Mouse (Mus musculus) MEL (cell line): ENCODE measurements at regions not wholly inside any gene's neighbourhood (a gene's known extent, or its start where the extent isn't known, plus 50 kb on each side); places are given as distances from the start of the nearest gene placed in this dataset.

ENCODE experiments used
- DNase-seq: peaks from one replicate; pipeline ENCODE4 v3.0.0; 2011; ENCODE audit warnings: low read depth, low spot score
- H3K27ac ChIP-seq: 2 replicates; pipeline ENCODE4 v1.5.1; 2012; ENCODE audit warnings: low read depth, mild to moderate bottlenecking, control low read depth, low read length, moderate library complexity; ENCODE audit not compliant: control insufficient read depth
- H3K27me3 ChIP-seq, 2 experiments: fragments of 150-350 bp in 1 of 2; sonication (generic) in 1 of 2; 2 replicates each; pipeline ENCODE4 v1.6.1; 2012; ENCODE audit warnings: low read length in 2 of 2, mild to moderate bottlenecking in 2 of 2, improper control_type of control experiment in 1 of 2, moderate library complexity in 1 of 2; ENCODE audit not compliant: insufficient read depth in 2 of 2, control insufficient read depth in 1 of 2
- H3K36me3 ChIP-seq, 2 experiments: 2 replicates each; pipeline ENCODE4 v1.6.1; 2012 to 2014; ENCODE audit warnings: low read length in 2 of 2, improper control_type of control experiment in 1 of 2, inconsistent platforms in 1 of 2, mild to moderate bottlenecking in 1 of 2; ENCODE audit not compliant: insufficient read depth in 2 of 2, control insufficient read depth in 1 of 2
- H3K4me1 ChIP-seq, 2 experiments: fragments of 150-350 bp in 1 of 2; sonication (generic) in 1 of 2; 2 replicates each; pipeline ENCODE4 v1.6.1; 2012; ENCODE audit warnings: low read length in 2 of 2, improper control_type of control experiment in 1 of 2, mild to moderate bottlenecking in 1 of 2; ENCODE audit not compliant: insufficient read depth in 2 of 2, control insufficient read depth in 1 of 2
- H3K4me3 ChIP-seq, 2 experiments: fragments of 150-350 bp in 1 of 2; sonication (generic) in 1 of 2; 2 replicates each; pipeline ENCODE4 v1.5.1; 2012; ENCODE audit warnings: low read depth in 2 of 2, low read length in 2 of 2, mild to moderate bottlenecking in 2 of 2, moderate library complexity in 2 of 2, control low read depth in 1 of 2, improper control_type of control experiment in 1 of 2; ENCODE audit not compliant: control insufficient read depth in 1 of 2, insufficient read depth in 1 of 2
- H3K79me2 ChIP-seq: 2 replicates; pipeline ENCODE4 v1.6.1; 2012; ENCODE audit warnings: mild to moderate bottlenecking, low read length, moderate library complexity; ENCODE audit not compliant: control insufficient read depth, poor library complexity, insufficient read depth
- H3K9ac ChIP-seq: 2 replicates; pipeline ENCODE4 v1.6.1; 2012; ENCODE audit warnings: low read depth, mild to moderate bottlenecking, control low read depth, low read length, moderate library complexity; ENCODE audit not compliant: control insufficient read depth, poor library complexity, severe bottlenecking
- H3K9me3 ChIP-seq: fragments of 150-350 bp; sonication (generic); replicated peaks from 2 replicates; pipeline ENCODE4 v1.6.1; 2012; ENCODE audit warnings: mild to moderate bottlenecking, low read length, improper control_type of control experiment, moderate library complexity; ENCODE audit not compliant: insufficient read depth
- CHD2 ChIP-seq: IDR thresholded peaks from 2 replicates; pipeline ENCODE4 v1.6.1; 2011; ENCODE audit warnings: low read length, improper control_type of control experiment
- E2F4 ChIP-seq: IDR thresholded peaks from 2 replicates; pipeline ENCODE4 v1.6.1; 2011; ENCODE audit warnings: low read depth, low read length, improper control_type of control experiment, borderline replicate concordance
- EP300 ChIP-seq, 2 experiments: IDR thresholded peaks; 2 replicates each; pipeline ENCODE4 v1.6.1; 2011; ENCODE audit warnings: improper control_type of control experiment in 2 of 2, low read length in 2 of 2, low read depth in 1 of 2, mild to moderate bottlenecking in 1 of 2
- GATA1 ChIP-seq: IDR thresholded peaks from 2 replicates; pipeline ENCODE4 v1.6.1; 2011; ENCODE audit warnings: low read depth, low read length, improper control_type of control experiment
- KAT2A ChIP-seq: conservative IDR thresholded peaks from 2 replicates; pipeline ENCODE4 v1.6.1; 2012; ENCODE audit warnings: low read depth, low read length, improper control_type of control experiment, inconsistent platforms
- MAFK ChIP-seq: IDR thresholded peaks from 2 replicates; pipeline ENCODE4 v1.6.1; 2011; ENCODE audit warnings: low read depth, mild to moderate bottlenecking, low read length, improper control_type of control experiment, borderline replicate concordance
- MAX ChIP-seq: IDR thresholded peaks from 2 replicates; pipeline ENCODE4 v1.6.1; 2011; ENCODE audit warnings: low read length, improper control_type of control experiment
- MAZ ChIP-seq: IDR thresholded peaks from 2 replicates; pipeline ENCODE4 v1.6.1; 2012; ENCODE audit warnings: low read depth, mild to moderate bottlenecking, inconsistent platforms, low read length, improper control_type of control experiment
- MEF2A ChIP-seq: IDR thresholded peaks from 2 replicates; pipeline ENCODE4 v1.6.1; 2014; ENCODE audit warnings: low read depth, mild to moderate bottlenecking, inconsistent platforms, low read length, improper control_type of control experiment; ENCODE audit not compliant: poor library complexity, insufficient replicate concordance, severe bottlenecking; ENCODE audit errors: extremely low read depth
- MXI1 ChIP-seq: IDR thresholded peaks from 2 replicates; pipeline ENCODE4 v1.6.1; 2011; ENCODE audit warnings: mild to moderate bottlenecking, low read depth, low read length, improper control_type of control experiment
- MYB ChIP-seq: IDR thresholded peaks from 2 replicates; pipeline ENCODE4 v1.6.1; 2011; ENCODE audit warnings: mild to moderate bottlenecking, low read depth, low read length, improper control_type of control experiment
- RAD21 ChIP-seq: IDR thresholded peaks from 2 replicates; pipeline ENCODE4 v1.6.1; 2011; ENCODE audit warnings: mild to moderate bottlenecking, low read depth, low read length, improper control_type of control experiment
- RCOR1 ChIP-seq: IDR thresholded peaks from 2 replicates; pipeline ENCODE4 v1.6.1; 2012; ENCODE audit warnings: low read depth, mild to moderate bottlenecking, inconsistent platforms, low read length, improper control_type of control experiment
- SMC3 ChIP-seq: IDR thresholded peaks from 2 replicates; pipeline ENCODE4 v1.6.1; 2011; ENCODE audit warnings: low read depth, low read length, improper control_type of control experiment
- TAL1 ChIP-seq: IDR thresholded peaks from 2 replicates; pipeline ENCODE4 v1.6.1; 2012; ENCODE audit warnings: mild to moderate bottlenecking, inconsistent platforms, low read length, moderate library complexity, mixed read lengths
- ZC3H11A ChIP-seq: IDR thresholded peaks from 2 replicates; pipeline ENCODE4 v1.6.1; 2012; ENCODE audit warnings: low read depth, mild to moderate bottlenecking, inconsistent platforms, low read length, improper control_type of control experiment
- ZKSCAN1 ChIP-seq: IDR thresholded peaks from 2 replicates; pipeline ENCODE4 v1.6.1; 2012; ENCODE audit warnings: low read depth, mild to moderate bottlenecking, inconsistent platforms, low read length, improper control_type of control experiment, moderate library complexity

DNA sequence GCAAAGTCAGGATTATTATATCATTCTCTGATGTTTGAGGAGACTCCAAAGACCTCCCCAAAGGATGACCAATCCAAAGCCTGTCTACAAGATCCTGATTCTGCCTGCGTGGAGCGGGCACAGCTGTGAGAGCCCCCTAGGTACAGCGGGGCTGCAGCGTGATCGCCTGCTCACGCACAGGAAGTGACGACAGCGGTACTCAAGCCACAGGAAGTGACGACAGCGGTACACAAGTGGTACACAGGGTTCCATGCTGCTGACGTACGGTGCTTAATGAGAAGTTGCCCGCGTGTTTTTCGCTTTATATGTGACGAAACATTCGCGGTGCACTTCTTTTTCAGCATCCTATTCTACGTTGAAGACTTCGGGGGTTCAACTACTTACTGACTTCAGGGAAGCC lies 116.9 kb upstream of the Rtl1 start:
- no peak overlapping the region for H3K4me3 ChIP-seq
- TF ChIP-seq MAFK (no peak), EP300 (IDR thresholded peaks at IDR 0.05; ENCODE audit: low read depth in 1 of 2, low read length in 2 of 2) (no peak), SMC3 (no peak)
- no peak for DNase-seq
- H3K27ac ChIP-seq: no peak overlapping the region
- H3K79me2 ChIP-seq: no peaks in the 10 kb centered on the region
- H3K27me3 ChIP-seq: no peaks in the 10 kb centered on the region
- H3K9me3 ChIP-seq: no peaks in the 10 kb centered on the region
- no peak overlapping the region for H3K9ac ChIP-seq
- no peaks in the 10 kb centered on the region for H3K36me3 ChIP-seq
- no peaks in the 10 kb centered on the region for H3K4me1 ChIP-seq

DNA sequence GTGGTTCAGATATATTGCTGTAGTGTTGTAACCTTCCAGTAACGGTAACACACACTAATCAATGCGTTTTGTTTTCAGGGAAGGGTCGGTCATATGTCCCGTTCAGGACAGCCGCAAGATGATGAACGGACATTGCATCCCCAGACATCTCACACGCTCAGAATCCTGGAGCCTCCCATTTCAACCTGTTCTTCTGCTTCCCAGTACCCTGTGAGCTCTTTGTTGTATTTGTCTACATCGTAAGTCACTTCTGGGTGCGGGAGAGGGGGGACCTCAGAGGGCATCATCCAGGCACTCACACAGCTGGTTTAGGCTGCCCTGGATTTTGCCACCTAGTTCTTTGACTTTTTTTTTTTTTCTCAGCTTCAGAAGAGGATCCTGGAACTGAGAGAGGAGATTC lies 117.9 kb upstream of the Rtl1 start:
- Histone ChIP-seq H3K36me3 (no peaks in the 10 kb centered on the region), H3K9ac (no peak overlapping the region), H3K79me2 (no peaks in the 10 kb centered on the region), H3K4me1 (no peaks in the 10 kb centered on the region), H3K4me3 (no peak overlapping the region), H3K27ac (no peak overlapping the region), H3K27me3 (no peaks in the 10 kb centered on the region), H3K9me3 (no peaks in the 10 kb centered on the region)
- no peak for DNase-seq
- no peak for TF ChIP-seq MAX
- no peak for TF ChIP-seq KAT2A
- TF ChIP-seq MAFK: no peak
- no peak for TF ChIP-seq EP300 (IDR thresholded peaks at IDR 0.05; ENCODE audit: low read depth in 1 of 2, low read length in 2 of 2)
- TF ChIP-seq MEF2A: no peak
- TF ChIP-seq TAL1: no peak
- no peak for TF ChIP-seq CHD2
- no peak for TF ChIP-seq GATA1
- TF ChIP-seq MXI1: no peak
- no peak for TF ChIP-seq RAD21
- no peak for TF ChIP-seq RCOR1
- TF ChIP-seq ZC3H11A: no peak
- no peak for TF ChIP-seq MAZ

DNA sequence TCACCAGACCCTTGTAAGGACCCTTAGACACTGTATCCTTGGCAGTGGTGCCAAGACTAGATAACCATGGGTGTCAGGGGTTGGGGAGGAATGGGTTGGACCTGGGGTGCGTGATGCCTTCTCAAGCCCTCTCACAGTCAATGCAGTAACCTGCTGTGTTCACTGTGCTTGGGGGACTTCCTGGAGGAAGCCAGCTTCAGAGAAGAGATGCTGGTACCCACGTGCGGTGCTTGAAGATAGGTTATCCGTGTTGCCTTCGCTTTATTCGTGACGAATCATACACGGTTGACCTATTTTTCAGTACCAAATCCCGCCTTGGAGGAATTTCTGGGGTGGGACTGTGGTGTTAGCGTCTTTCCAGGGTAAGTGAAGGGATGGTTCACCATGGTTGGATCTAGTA lies 138.1 kb upstream of the Rtl1 start:
- no peaks in the 10 kb centered on the region for H3K4me1 ChIP-seq
- no peak overlapping the region for H3K4me3 ChIP-seq
- H3K36me3 ChIP-seq: no peaks in the 10 kb centered on the region
- DNase-seq: no peak
- H3K27me3 ChIP-seq: no peaks in the 10 kb centered on the region
- no peaks in the 10 kb centered on the region for H3K9me3 ChIP-seq
- no peak for TF ChIP-seq MEF2A
- no peak for TF ChIP-seq GATA1
- no peak for TF ChIP-seq E2F4
- TF ChIP-seq ZKSCAN1: no peak
- no peak for TF ChIP-seq MYB
- TF ChIP-seq, all 39 proteins: peak for 0
- no peaks in the 10 kb centered on the region for H3K79me2 ChIP-seq
- H3K27ac ChIP-seq: no peak overlapping the region
- H3K9ac ChIP-seq: no peak overlapping the region
